Mouse (Mus musculus): Measurements from ENCODE around the gene Rgs17.
A peak's percentile ranks its signal among the peaks of the same experiment; 100 is the strongest.
"Not testable (repeated sequence)": the region's sequence is repeated elsewhere in the genome, so short reads cannot be mapped to it uniquely, and the experiment has no call there.

Rgs17 gene

DNA sequence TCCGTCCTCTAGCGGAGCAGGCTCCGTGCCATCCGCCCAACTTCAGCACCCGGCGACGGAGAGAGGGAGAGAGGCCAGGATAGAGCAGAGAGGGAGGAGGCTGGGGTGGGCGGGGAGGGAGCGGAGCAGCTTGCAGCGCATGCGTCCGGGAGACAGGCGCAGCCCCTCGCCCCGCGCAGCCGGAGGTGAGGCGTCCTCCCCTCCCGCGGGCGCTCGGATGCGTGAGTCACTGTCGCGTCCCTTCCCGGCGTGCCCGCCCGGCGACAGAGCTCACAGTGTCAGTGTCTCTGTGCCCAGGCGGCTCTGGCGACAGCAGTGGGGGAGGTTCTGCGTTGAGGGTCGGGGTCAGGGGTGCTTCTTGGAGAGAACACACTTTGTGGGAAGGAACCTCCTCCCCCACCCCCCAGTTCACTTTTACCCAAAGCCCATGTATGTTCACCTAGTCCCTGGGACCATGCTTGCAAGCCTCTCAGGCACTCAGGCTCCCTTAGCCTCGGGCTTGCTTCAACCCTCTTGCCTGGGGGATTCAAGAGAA is at the start of gene Rgs17:
Gene Rgs17, minus strand, starts transcription at position 107 of the 535 bp plus-strand sequence.
- peak; percentile 22 for DNase-seq (ENCODE audit: low spot score)

DNA sequence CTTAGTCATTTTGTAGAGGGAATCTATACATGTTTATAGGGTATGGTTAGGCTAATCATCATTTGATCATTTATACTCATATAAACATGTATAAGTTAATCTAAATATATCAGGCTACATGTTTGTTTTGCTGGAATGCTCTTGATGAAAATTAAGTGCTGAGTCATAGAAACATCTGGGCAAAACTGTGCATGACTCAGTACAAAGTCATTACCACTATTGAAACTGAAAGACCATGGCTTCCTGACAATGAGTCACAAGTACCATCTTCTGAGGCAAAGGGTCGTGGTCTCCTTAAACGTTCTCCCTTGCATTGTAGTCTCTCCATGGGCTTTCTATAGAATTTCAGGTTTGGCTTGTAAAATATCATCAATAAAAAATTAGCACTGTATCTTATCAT is 45.5 kb upstream of the Rgs17 start:
- DNase-seq (ENCODE audit: low spot score) = no peak

DNA sequence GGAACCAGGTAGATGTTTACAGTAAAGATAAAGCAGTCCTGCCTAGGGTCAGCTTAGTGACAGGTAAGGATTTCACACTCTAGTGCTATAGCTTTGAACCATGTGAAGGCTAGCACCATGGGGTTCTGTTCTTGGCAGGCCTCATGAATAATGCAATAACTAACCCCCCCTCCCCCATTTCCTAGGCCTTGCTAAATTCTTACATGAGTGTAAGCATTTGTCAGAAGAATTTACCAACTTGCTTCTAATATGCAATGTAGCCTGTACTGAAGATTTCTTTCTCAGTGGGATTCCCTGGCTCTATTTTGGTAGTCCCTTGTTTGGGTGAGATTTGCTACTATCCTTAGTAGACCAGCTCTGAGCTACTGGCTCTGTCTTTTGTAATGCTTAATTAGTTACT is 31.6 kb upstream of the Rgs17 start:
- not testable (repeated sequence) for DNase-seq (ENCODE audit: low spot score)

DNA sequence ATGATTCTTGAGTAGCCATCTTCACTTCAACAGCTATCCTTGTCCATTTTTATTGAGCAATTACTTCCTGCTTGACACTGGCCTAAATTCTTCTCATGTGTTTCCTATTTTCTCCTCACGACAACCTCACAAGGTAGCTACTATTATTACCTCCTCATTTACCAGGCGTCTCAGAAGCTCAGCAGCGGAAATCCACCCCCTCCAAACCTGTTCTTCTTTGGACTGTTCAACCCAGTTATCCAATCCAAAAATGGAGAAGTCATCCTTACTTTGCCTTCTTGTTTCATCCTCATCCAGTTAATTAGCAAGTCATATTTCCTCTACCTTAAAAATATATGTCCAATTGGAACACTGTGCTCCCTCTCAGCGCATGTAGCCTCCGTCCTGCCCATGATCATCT is 2.1 kb upstream of the Rgs17 start:
- no peak for DNase-seq (ENCODE audit: low spot score)

DNA sequence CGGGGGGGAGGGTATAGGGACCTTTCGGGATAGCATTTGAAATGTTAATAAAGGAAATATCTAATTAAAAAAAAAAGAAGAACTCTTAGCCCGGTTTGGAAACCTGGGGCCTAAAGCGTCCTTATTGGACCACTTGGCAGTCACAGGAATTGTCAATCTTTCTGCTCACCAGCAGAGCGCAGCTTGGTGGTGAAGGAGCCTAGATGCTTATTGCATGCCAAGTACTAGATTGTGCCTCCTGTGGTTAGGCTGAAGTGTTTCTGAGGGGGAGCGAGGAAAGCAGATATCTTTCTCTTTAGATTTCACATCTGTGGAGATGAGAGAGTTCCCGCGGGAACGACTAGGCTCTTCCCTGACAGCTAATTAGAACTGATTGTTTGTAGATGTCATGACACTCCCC is 896 bp upstream of the Rgs17 start:
- DNase-seq (ENCODE audit: low spot score) = no peak

DNA sequence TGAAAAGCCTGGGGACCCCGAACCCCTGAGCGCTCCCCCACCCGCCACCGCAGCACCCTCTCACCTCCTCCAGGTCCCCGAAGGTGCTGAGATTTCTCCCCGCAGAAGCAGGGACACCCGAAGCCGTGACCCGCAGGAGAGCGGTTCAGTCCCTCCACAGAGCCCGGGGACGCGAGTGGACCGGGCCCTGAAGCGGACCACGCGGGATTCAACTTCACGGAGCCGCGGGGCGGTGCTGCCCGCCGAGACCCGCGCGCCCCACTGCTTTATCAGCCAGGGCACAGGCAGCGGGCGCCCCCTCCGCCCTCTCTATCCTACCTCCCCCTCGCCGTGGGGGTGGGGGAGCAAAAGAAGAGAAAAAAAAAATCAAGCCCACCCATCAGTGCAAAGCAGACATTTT is 429 bp downstream of the Rgs17 start:
- DNase-seq (ENCODE audit: low spot score) = no peak

DNA sequence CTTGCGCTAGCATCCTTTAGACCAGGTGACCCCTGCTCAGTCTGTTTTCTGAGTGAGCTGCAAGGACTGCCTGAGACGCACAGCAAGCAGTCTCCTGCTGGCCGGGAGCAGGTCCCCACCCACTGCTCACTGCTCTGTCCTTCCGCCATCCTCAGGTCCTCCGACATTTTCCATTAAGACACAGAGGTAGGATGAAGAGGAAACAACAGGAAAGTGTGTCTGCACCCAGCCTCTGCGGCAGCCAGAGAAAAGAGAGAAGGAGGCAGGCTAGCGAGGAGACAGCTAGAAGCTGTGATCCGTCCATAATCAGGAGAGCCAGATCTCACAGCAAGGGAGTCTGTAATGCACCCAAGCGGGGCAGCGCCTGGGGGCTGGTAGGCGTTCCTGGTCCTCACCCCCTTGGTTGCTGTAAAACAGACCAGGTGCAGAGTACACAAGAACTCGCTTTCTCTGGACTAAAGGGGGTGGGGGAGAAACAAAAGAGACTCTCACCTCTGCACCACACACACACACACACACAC is 1.1 kb downstream of the Rgs17 start:
- DNase-seq (ENCODE audit: low spot score) = no peak

DNA sequence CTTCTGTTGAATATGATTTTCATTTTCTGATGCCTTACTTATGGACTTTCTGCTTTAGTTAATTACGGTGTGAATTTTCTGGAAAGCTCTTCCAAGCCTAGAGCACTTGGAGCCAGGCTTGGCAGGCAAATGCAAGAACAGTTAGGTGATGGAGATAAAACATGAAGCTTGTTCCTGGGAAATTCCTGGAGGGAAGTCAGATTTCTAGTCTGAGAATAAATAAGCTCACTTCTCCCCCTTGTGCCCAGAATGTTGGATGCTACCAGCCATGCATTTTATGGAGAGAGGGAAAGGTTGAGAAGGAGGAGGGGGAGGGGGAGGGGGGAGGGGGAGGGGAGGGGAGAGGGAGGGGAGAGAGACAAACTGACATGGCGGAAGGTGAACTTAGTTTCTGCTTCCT is 17.8 kb downstream of the Rgs17 start:
- no peak for DNase-seq (ENCODE audit: low spot score)

DNA sequence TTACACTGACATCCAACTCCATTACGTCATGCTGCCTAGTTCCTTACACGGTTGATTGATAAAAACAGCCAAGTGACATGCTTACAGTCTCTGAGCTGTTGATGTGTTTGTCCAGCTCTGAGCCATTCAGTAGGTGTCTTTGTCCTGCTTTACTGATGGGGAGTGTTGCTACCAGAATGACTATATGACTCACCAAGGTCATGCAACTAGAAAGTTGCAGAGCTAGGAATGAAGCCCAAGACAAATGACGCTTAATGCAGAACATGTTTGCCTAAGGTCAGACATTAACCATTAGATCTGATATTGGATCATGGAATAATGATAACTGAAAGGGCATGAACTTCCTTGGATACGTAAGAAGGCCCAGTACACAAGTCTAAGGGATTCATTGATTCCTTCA is 20.4 kb downstream of the Rgs17 start:
- DNase-seq (ENCODE audit: low spot score) = no peak

DNA sequence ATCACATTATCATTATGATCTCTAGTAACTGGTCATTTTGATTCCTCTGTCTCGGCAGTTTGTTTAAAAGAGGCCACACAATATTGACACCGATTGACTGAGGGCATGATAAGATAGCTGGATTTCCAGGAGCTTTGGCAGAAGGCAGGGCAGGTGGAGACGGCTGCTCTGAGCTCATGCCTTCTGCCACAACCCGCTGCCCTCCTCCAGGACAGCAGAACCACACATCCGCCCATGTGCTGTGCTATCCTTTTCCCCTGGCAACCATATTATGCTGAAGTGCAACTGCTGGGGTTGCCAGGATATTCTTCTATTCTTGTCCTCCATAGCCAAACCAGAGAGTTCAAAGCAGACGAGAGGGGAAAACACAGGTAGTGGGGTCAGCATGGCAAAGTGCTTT is 21.5 kb downstream of the Rgs17 start:
- DNase-seq (ENCODE audit: low spot score) = no peak

DNA sequence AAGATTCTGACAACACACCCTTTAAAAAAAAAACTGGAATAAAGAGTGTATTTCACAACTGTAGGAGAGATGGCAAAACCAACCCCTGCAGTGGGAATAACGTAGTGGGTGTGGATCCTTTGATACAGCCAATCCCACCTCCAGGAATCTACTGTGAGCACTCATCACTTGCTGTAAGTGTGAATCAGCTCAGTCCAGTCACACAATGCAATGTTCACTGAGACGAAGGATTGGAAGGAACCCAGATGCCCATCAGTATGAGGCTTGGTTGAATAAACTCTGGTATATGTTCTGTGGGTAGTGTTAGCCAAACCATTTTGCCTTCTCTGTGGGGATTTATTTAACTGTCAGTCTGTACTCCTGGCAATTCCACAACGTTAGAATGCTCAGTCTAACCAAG is 45.1 kb downstream of the Rgs17 start:
- no peak for DNase-seq (ENCODE audit: low spot score)

DNA sequence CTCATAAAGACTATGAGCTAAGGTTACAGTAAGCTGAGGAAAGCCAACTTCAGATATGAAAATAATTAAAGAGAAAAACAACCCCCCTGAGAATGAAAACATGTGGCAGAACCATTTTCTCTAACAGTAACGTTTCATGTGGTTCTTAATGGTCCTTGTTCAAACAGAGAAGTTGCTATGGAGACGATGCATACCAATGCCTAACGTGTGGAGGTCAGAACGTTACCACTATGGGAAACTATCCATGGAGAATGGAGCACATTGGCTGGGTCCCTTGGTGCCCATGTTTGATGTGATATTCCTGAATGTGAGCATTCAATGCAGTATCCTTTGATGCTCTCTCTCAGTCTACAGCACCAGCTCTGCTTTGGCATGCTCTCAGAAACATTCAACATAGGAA is 51.1 kb downstream of the Rgs17 start:
- no peak for DNase-seq (ENCODE audit: low spot score)

DNA sequence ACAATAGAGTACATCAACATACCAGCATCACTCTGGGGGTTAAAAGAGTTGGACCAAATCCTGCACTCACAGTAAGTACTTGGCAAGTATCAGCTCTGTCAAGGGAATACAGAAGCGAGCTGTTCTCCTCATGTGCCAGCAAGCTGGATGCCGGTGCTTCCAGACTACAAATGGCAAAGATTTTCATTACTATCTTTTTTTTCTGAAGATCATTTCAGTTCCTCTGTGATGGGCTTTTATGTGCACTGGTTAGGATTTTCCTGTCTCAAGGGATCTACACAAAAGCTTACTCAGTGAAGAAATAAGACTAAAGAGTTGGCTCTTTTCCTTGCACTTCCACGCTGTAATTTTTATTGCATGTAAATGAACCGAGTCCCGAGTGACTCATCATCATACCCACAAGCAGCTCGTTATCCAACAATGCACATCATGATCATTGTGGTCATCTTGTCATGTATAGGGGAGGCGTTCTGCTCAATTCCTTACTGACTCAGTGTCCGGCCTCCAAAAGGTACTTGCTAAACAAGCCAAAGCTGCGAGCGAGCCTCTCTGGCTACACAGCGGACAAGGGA is 54.1 kb downstream of the Rgs17 start:
- DNase-seq (ENCODE audit: low spot score) = no peak

DNA sequence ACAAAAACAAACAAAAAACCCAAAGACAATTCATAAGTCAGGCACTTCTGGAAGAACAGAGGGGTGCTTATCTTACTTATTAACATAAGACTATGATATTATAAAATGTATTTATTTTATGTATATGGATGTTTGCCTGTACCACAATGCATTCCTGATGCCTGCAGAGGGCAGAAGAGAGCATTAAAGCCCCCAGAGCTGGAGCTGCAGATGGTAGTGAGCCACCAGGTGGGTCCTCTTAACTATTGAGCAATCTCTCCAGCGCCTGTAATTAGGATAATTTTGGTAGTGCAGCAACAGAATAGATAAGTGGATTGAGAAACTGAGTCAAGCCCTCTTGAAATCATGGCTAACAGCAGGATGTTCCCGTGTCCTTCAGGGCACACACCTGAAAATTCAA is 56.2 kb downstream of the Rgs17 start:
- no peak for DNase-seq (ENCODE audit: low spot score)

DNA sequence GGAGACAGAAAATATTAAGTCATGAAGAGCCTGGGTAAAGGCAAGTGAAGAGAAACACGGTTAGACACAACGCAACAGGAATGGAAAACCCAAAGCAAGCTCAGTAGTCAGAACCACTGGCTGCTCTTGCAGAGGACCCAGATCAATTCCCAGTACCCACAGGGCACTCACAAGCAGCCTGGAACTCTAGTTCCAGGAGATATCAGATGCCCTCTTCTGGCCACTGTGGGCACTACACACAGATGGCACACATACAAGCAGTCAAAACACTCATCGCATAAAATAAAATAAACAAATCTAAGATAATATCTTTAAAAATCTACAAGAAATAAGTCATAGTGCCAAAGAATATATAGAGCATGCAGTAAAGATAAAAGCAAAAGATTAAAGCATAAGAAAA is 59.5 kb downstream of the Rgs17 start:
- no peak for DNase-seq (ENCODE audit: low spot score)

DNA sequence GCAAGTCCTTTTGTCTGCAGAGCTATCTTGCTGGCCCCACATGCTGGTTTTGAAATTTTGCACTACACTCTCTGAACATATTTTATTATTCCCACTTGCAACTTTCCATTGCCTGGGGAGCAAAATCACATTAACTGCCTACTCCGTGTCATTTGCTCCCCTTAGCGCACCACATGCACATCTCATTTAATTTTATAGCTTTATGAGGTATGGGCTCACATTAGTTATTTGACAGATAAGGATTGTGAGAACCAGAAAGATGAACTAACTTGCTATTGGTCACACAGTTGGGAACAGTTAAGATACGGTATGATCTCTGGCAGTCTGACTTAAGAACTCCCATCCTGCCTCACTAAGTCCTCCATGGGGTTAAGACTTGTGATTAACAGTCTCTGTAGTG is 61.4 kb downstream of the Rgs17 start:
- DNase-seq (ENCODE audit: low spot score) = no peak

DNA sequence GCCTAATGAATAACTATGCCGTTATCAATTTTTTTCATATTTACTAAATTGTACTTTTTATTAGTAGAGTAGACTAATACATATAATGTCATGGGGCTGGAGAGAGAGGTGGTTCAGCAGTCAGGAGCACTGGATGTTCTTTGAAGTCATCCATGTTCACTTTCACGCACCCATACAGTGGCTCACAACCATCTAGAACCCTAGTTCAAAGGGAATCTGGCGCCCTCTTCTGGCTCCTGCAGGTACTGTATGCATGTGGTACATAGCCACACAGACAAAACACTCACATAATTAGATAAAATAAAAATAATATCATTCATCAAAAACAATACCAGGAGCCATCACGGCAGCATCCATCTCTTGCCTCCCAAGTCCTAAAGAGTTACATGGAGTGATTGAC is 62.5 kb downstream of the Rgs17 start:
- no peak for DNase-seq (ENCODE audit: low spot score)

DNA sequence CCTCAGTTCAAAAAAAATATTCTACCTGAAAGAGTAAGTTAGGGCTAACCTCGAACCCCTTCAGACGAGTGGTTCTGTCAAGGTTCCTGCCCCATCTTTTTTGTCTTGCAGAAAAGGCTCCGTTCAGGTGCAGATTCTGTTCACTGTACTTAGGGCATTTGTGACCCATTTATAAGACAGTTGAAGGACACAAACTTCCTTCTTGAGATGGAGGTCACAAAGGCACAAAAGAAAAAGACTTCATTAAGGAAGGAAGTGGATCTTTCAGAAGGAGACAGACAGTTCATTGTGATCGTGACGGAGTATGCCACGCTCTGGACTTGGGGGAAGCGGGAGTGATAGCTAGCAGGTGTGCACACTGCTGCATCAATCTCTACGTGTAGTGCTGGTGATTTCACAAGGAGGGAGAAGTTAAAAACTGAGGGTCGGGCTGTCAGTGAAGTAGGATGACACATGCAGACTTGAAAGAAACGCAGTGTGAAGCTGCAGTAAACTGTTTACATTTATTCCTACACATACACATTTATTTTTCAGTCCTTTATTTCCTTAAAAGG is 64.1 kb downstream of the Rgs17 start:
- no peak for DNase-seq (ENCODE audit: low spot score)

DNA sequence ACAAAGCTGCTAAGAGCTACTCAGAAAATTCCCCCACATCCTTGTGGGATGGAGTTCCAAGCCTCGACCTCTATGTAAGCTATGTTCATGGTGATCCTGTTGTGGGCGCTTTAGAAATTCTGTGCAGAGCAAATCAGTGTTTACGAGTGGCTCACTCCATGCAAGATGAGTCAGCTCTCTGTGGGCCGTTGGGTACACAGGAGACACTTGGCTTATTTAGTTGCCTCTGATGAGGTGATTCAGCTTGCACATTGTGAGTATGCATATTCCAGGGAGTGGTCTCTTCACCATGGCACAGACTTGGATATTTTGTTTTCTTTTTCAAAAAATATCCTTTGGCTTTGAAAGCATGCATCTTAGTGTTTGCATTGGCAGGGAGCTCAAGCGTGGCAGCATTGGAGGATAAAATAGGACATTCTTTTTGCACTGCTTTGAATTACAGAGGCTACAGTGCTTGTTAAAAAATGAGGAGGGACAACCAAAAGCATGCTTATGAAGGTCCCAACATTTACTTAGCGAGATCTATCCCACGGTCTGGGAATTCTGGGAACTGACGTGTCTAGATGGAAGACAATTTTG is 68.8 kb downstream of the Rgs17 start:
- no peak for DNase-seq (ENCODE audit: low spot score)

DNA sequence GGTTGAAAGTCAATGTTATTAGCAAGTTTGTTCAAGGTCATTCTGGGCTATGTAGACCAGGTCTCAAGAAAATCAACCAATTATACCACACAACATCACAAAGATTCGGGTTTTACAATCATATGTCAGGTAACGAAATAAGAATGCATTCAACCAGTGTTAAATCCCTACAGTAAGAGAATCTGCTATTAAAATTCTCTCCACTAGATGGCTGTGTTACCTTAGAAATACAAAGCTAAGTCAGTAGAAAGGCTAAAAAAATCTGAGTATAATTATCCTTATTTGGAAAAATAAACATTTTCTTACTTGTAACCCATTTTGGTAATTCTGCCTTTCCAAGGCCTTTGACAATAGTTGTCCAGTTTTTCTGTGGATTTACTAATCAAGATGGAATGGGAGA is 75.3 kb downstream of the Rgs17 start:
- no peak for DNase-seq (ENCODE audit: low spot score)

DNA sequence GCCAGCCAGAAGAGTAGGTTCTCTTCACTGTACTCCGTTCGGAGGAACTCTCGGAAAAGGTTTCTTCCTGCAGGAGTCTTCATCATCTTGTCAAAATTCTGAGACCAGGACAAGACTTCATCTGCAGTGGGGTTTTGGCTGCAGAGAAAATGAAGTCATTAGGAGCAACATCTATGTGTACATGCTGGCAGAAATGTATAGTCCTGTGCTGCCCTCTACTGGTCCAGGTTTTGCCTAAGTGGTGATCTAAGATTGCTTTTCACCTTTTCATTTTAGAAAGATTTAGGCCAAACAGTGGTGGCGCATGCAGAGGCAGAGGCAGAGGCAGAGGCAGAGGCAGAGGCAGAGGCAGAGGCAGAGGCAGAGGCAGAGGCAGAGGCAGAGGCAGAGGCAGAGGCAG is 80.8 kb downstream of the Rgs17 start:
- peak; percentile 41 for DNase-seq (ENCODE audit: low spot score)

DNA sequence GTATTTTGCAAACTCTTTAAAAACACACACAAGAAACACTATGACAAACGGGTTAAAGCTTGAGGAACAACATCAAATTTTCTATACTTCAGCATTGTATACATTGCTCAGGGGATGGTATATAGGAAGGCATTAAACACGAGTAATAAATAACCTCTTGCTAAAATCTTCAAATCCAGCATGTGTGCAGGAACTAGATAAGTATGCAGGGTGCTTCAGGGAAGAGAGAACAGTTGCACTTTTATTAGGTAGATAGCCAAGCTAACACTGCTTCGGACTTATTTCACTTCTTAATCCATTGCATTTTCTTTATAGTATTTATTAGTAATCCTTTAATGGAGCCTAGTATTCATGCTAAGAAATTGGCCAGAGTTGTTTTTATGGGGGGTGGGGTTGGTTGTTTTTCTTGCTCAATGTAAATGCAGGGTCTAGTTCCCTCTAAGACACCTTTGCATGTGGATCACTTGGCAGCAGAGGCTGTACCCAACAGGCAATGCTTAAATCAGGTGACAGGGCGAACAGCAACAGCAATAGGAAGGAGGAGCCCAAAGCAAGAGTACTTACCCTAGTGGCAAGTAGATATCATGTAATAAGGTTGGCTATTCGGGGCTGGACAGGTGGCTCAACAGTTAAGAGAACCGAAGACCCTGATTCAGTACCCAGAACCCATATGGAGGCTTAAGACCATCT is 95.7 kb downstream of the Rgs17 start:
- DNase-seq (ENCODE audit: low spot score) = no peak

DNA sequence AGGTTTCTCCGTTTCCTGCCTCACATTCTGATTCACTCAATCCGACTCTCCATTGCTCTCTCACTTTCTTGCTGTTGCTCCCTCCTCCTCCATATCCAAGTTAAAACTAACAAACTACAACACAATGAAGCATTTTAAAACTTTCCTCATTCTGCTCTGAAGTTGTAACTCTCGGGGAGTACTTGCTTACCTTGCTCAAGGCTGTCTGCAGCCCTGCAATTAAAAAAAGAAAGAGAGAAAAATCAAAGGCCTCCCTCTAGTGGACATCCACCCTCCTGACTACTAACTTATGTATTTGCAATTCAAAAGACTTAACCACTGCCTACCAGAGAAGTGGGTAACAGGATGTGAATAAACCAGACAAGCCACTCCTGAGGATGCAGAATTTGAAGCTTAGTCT is 97.4 kb downstream of the Rgs17 start:
- DNase-seq (ENCODE audit: low spot score) = peak; percentile 32

All from ovary, postnatal 14 days (tissue).